Mouse (Mus musculus) monocyte, adult 5-6 weeks (primary cell): ENCODE measurements around the gene Clic4. TPM values are rescaled to one million over a fixed set of nuclear protein-coding genes. Genes with fewer than 3 reads are reported as not detected.
"Not testable (repeated sequence)": the region's sequence is repeated elsewhere in the genome, so short reads cannot be mapped to it uniquely, and the experiment has no call there.

ENCODE experiments used
- ATAC-seq: fragments of 153-309, 156-312 bp; replicated peaks from 2 replicates; pipeline ENCODE4 v1.8.0; 2017; ENCODE audit warnings: mild to moderate bottlenecking; ENCODE audit not compliant: low TSS enrichment, insufficient number of reproducible peaks, severe bottlenecking, poor library complexity, low FRiP score
- total RNA-seq: library from RNA; stranded (forward); fragments of 200-1000, 200-491, 200-594 nt; gene quantifications from 3 replicates; pipeline ENCODE4 v1.2.3, GENCODE M21; 2017

Gene Clic4
- total RNA-seq, 1 experiment from 2014 or later, result 39.4 TPM

- no peak for ATAC-seq
Observed at GRCm38 (mm10) chr4:135209846-135210245, 62.8 kb downstream of the Clic4 start.

- peak; percentile 85 for ATAC-seq
Observed at GRCm38 (mm10) chr4:135205711-135206600, 66.7 kb downstream of the Clic4 start.

- ATAC-seq, result no peak
Observed at GRCm38 (mm10) chr4:135205254-135205653, 67.4 kb downstream of the Clic4 start.

GRCm38 (mm10) chr4:135204666-135205065 lies 67.9 kb downstream of the Clic4 start:
- no peak for ATAC-seq

- no peak for ATAC-seq
Observed at GRCm38 (mm10) chr4:135203806-135204560, 68.6 kb downstream of the Clic4 start.

GRCm38 (mm10) chr4:135203279-135203678 lies 69.3 kb downstream of the Clic4 start:
- ATAC-seq, result peak; percentile 87

GRCm38 (mm10) chr4:135201771-135202170 lies 70.8 kb downstream of the Clic4 start:
- ATAC-seq, result no peak

- ATAC-seq, result no peak
Observed at GRCm38 (mm10) chr4:135197857-135198256, 74.8 kb downstream of the Clic4 start.

GRCm38 (mm10) chr4:135192841-135193240 lies 79.8 kb downstream of the Clic4 start:
- peak; percentile 90 for ATAC-seq

- no peak for ATAC-seq
Observed at GRCm38 (mm10) chr4:135191604-135192003, 81.0 kb downstream of the Clic4 start.

- no peak for ATAC-seq
Observed at GRCm38 (mm10) chr4:135191185-135191584, 81.4 kb downstream of the Clic4 start.

GRCm38 (mm10) chr4:135190364-135190763 lies 82.2 kb downstream of the Clic4 start:
- ATAC-seq, result no peak

- ATAC-seq, result no peak
Observed at GRCm38 (mm10) chr4:135189452-135190008, 83.1 kb downstream of the Clic4 start.

- not testable (repeated sequence) for ATAC-seq
Observed at GRCm38 (mm10) chr4:135184277-135184676, 88.3 kb downstream of the Clic4 start.

GRCm38 (mm10) chr4:135181819-135182218 lies 90.8 kb downstream of the Clic4 start:
- peak; percentile 82 for ATAC-seq

- peak; percentile 68 for ATAC-seq
Observed at GRCm38 (mm10) chr4:135179077-135179481, 93.5 kb downstream of the Clic4 start.

- ATAC-seq, result no peak
Observed at GRCm38 (mm10) chr4:135177568-135177967, 95.0 kb downstream of the Clic4 start.

- ATAC-seq, result no peak
Observed at GRCm38 (mm10) chr4:135175406-135176120, 97.1 kb downstream of the Clic4 start.
